Mouse (Mus musculus): ENCODE measurements at regions not wholly inside any gene's neighbourhood (a gene's known extent, or its start where the extent isn't known, plus 50 kb on each side); places are given as distances from the start of the nearest gene placed in this dataset.

- DNase-seq = no peak
Observed at GRCm38 (mm10) chr14:25068430-25068829, 390.6 kb upstream of the Zmiz1 start.

- DNase-seq = no peak
Observed at GRCm38 (mm10) chr14:25073143-25073542, 385.8 kb upstream of the Zmiz1 start.

- no peak for DNase-seq
Observed at GRCm38 (mm10) chr14:25074022-25074800, 384.8 kb upstream of the Zmiz1 start.

GRCm38 (mm10) chr14:25074891-25075290 lies 384.1 kb upstream of the Zmiz1 start:
- no peak for DNase-seq

GRCm38 (mm10) chr14:25080431-25080830 lies 378.6 kb upstream of the Zmiz1 start:
- DNase-seq = no peak

- DNase-seq = no peak
Observed at GRCm38 (mm10) chr14:25083847-25084246, 375.1 kb upstream of the Zmiz1 start.

- DNase-seq = no peak
Observed at GRCm38 (mm10) chr14:25096786-25097185, 362.2 kb upstream of the Zmiz1 start.

- DNase-seq = no peak
Observed at GRCm38 (mm10) chr14:25105391-25105790, 353.6 kb upstream of the Zmiz1 start.

- no peak for DNase-seq
Observed at GRCm38 (mm10) chr14:25106451-25106850, 352.5 kb upstream of the Zmiz1 start.

- DNase-seq = peak; percentile 74 to 81
Observed at GRCm38 (mm10) chr14:25108101-25108652, 350.8 kb upstream of the Zmiz1 start.

- DNase-seq = peak; percentile 26
Observed at GRCm38 (mm10) chr14:25108701-25109290, 350.2 kb upstream of the Zmiz1 start.

GRCm38 (mm10) chr14:25109691-25110090 lies 349.3 kb upstream of the Zmiz1 start:
- no peak for DNase-seq

GRCm38 (mm10) chr14:25112832-25113231 lies 346.2 kb upstream of the Zmiz1 start:
- DNase-seq = no peak

GRCm38 (mm10) chr14:25113326-25113725 lies 345.7 kb upstream of the Zmiz1 start:
- no peak for DNase-seq

- peak; percentile 71 to 79 for DNase-seq
Observed at GRCm38 (mm10) chr14:25116424-25116823, 342.6 kb upstream of the Zmiz1 start.

GRCm38 (mm10) chr14:25119999-25120398 lies 339.0 kb upstream of the Zmiz1 start:
- peak; percentile 25 to 32 for DNase-seq

- no peak for DNase-seq
Observed at GRCm38 (mm10) chr14:25120506-25120905, 338.5 kb upstream of the Zmiz1 start.

- DNase-seq = no peak
Observed at GRCm38 (mm10) chr14:25122971-25123535, 335.9 kb upstream of the Zmiz1 start.

- DNase-seq = peak; percentile 24 to 36
Observed at GRCm38 (mm10) chr14:25123541-25124337, 335.2 kb upstream of the Zmiz1 start.

GRCm38 (mm10) chr14:25126544-25126943 lies 332.4 kb upstream of the Zmiz1 start:
- no peak for DNase-seq

GRCm38 (mm10) chr14:25127544-25128159 lies 331.3 kb upstream of the Zmiz1 start:
- no peak for DNase-seq

- no peak for DNase-seq
Observed at GRCm38 (mm10) chr14:25128160-25128547, 330.8 kb upstream of the Zmiz1 start.

Measured in thymus, postnatal 36 days (tissue).